ENCODE assay signal across 8 mouse cellular contexts in genomic region chr7:3617242-3617995, GRCm38 (mm10). TPM values are rescaled to one million over a fixed set of nuclear protein-coding genes. Genes with fewer than 3 reads are reported as not detected.
DNase-seq lines count a peak whose midpoint lies in the region; ATAC-seq lines count a peak whose summit lies in the region.

Gene Ndufa3 (plus strand): TSS chr7:3617373.

- no peaks in the 10 kb centered on the region for H3K9me3 ChIP-seq in heart, embryonic 13.5 days
- no peaks in the 10 kb centered on the region for H3K9me3 ChIP-seq in liver, embryonic 12.5 days (replicated peaks)
- H3K9me3 ChIP-seq in stomach, embryonic 15.5 days: no peaks in the 10 kb centered on the region

- H3K4me2 ChIP-seq in heart, embryonic 13.5 days: peak within 1 kb of the TSS; percentile 72
- H3K4me2 ChIP-seq in liver, embryonic 12.5 days: peak within 1 kb of the TSS; percentile 86
- peak within 1 kb of the TSS; percentile 76 for H3K4me2 ChIP-seq in stomach, embryonic 15.5 days

- peak within 1 kb of the TSS; percentile 94 for H3K27ac ChIP-seq in brown adipose tissue, adult 24 weeks (replicated peaks; ENCODE audit: low read depth, low read length)
- peak within 1 kb of the TSS; percentile 79 for H3K27ac ChIP-seq in heart, embryonic 13.5 days (replicated peaks)
- H3K27ac ChIP-seq in liver, embryonic 12.5 days: peak within 1 kb of the TSS; percentile 79
- H3K27ac ChIP-seq in stomach, embryonic 15.5 days: peak within 1 kb of the TSS; percentile 71

- H3K9ac ChIP-seq in heart, embryonic 13.5 days: peak within 1 kb of the TSS; percentile 86
- peak within 1 kb of the TSS; percentile 79 for H3K9ac ChIP-seq in liver, embryonic 12.5 days
- H3K9ac ChIP-seq in stomach, embryonic 15.5 days: peak within 1 kb of the TSS; percentile 35

- peaks cover 37% of the 10 kb centered on the region for H3K36me3 ChIP-seq in heart, embryonic 13.5 days
- peaks cover 38% of the 10 kb centered on the region for H3K36me3 ChIP-seq in liver, embryonic 12.5 days
- 0 out of 2 replicates have a peak, but pooled peaks cover 15% of the 10 kb centered on the region for H3K36me3 ChIP-seq in stomach, embryonic 15.5 days

- peak; percentile 72 for DNase-seq in fat pad, adult 2 months (ENCODE audit: extremely low read depth, low read depth, low spot score)
- peak; percentile 92 for DNase-seq in kidney, postnatal 10 days
- DNase-seq in natural killer cell, adult 2 months (ENCODE audit: low spot score in 2 of 2): peak; percentile 75 to 86

- H3K4me1 ChIP-seq in brown adipose tissue, adult 24 weeks (ENCODE audit: control insufficient read depth, insufficient read depth, insufficient read length, low read length): no peaks in the 10 kb centered on the region
- H3K4me1 ChIP-seq in heart, embryonic 13.5 days: peaks cover 12% of the 10 kb centered on the region
- peaks cover 29% of the 10 kb centered on the region for H3K4me1 ChIP-seq in liver, embryonic 12.5 days
- H3K4me1 ChIP-seq in stomach, embryonic 15.5 days: no peaks in the 10 kb centered on the region

- WGBS in heart, embryonic 13.5 days: 2% methylated on average over 32 of the region's 32 CpGs
- WGBS in liver, embryonic 12.5 days (ENCODE audit: insufficient replicate concordance): under 1% methylated on average over 32 of the region's 32 CpGs
- whole genome bisulfite sequencing in stomach, embryonic 15.5 days: under 1% methylated on average over 32 of the region's 32 CpGs

- H3K27me3 ChIP-seq in heart, embryonic 13.5 days (replicated peaks): no peaks in the 10 kb centered on the region
- H3K27me3 ChIP-seq in liver, embryonic 12.5 days (replicated peaks): peaks cover 6% of the 10 kb centered on the region; the same call in 1 of the 2 replicates
- H3K27me3 ChIP-seq in stomach, embryonic 15.5 days (replicated peaks): no peaks in the 10 kb centered on the region

- H3K4me3 ChIP-seq in brown adipose tissue, adult 24 weeks (ENCODE audit: insufficient read depth, low read depth, low read length): peak within 1 kb of the TSS; percentile 79
- H3K4me3 ChIP-seq in heart, embryonic 13.5 days: peak within 1 kb of the TSS; percentile 78
- peak within 1 kb of the TSS; percentile 82 for H3K4me3 ChIP-seq in liver, embryonic 12.5 days
- peak within 1 kb of the TSS; percentile 86 for H3K4me3 ChIP-seq in stomach, embryonic 15.5 days (replicated peaks)

- peak; percentile 99 for ATAC-seq in CD4-positive, CD25-positive, alpha-beta regulatory T cell, adult 4 months
- ATAC-seq in heart, embryonic 13.5 days (ENCODE audit: extremely low read depth, insufficient number of reproducible peaks, low FRiP score, low TSS enrichment): peak; percentile 82
- peak; percentile 94 for ATAC-seq in liver, embryonic 12.5 days
- peak; percentile 96 for ATAC-seq in stomach, embryonic 15.5 days (ENCODE audit: insufficient read depth, low FRiP score, low read depth)

RNA-seq across cellular contexts. Expression of gene Ndufa3, which starts in this region (rescaled TPM):
- 100 to 1,000 TPM; 538 to 754 TPM for polyA plus RNA-seq in CD4-positive, CD25-positive, alpha-beta regulatory T cell, adult 4 months (2017; shearing (Covaris generic))
- polyA plus RNA-seq in brown adipose tissue, adult 24 weeks (2012; ENCODE audit: insufficient read depth, insufficient read length, missing spikeins): 2,482 and 2,632 TPM in 2 replicates
- polyA plus RNA-seq in heart, embryonic 13.5 days (2015; fragmentation: Nextera tagmentation; extraction: Ambion mirVana): 703 and 780 TPM in 2 replicates
- 295 and 296 TPM in 2 replicates for polyA plus RNA-seq in liver, embryonic 12.5 days (2016; fragmentation: Nextera tagmentation; extraction: Ambion mirVana)
- 456 and 472 TPM in 2 replicates for polyA plus RNA-seq in stomach, embryonic 15.5 days (2015; fragmentation: Nextera tagmentation; extraction: Ambion mirVana)

Comparison
In these comparisons a context has a peak if more than half of its experiments do, and no peak if none do; other contexts are left out.
1. Peak in every context shown above with its lines: DNase-seq, ATAC-seq, H3K4me3 ChIP-seq and H3K27ac ChIP-seq.
2. H3K9ac ChIP-seq: peak in every context shown above with its lines; median percentile 86 in heart, embryonic 13.5 days; 79 in liver, embryonic 12.5 days; 35 in stomach, embryonic 15.5 days.